Mouse (Mus musculus): ENCODE data around the gene Gm4792. TPM values are rescaled to one million over a fixed set of nuclear protein-coding genes. Genes with fewer than 3 reads are reported as not detected.

Gm4792 gene
- polyA plus RNA-seq, 1 experiment from 2014 or later = not detected

GRCm38 (mm10) chr10:94312007-94312715 is 13.7 kb upstream of the Gm4792 start:
- Histone ChIP-seq H3K4me3 (ENCODE audit: low read depth, low read length) (peak overlapping the region; percentile 37), H3K9me3 (ENCODE audit: control insufficient read depth, low read length) (no peaks in the 10 kb centered on the region), H3K4me2 (ENCODE audit: low read depth, severe bottlenecking) (peak overlapping the region; percentile 73), H3K27ac (replicated peaks; ENCODE audit: low read depth, low read length) (no peak overlapping the region), H3K4me1 (ENCODE audit: control insufficient read depth, insufficient read depth, low read length) (no peaks in the 10 kb centered on the region), H3K9ac (ENCODE audit: low read length) (peak overlapping the region; percentile 35; the same call in 1 of the 2 replicates), H3K27me3 (ENCODE audit: control insufficient read depth, insufficient read depth, low read length) (peaks cover 23% of the 10 kb centered on the region), H3K36me3 (ENCODE audit: control insufficient read depth, insufficient read depth, low read length) (no peaks in the 10 kb centered on the region)
- ATAC-seq (ENCODE audit: insufficient number of reproducible peaks, low FRiP score, low TSS enrichment, low read depth) = 0 out of 2 replicates have a peak, but pooled peaks have one; percentile 51
- DNase-seq (ENCODE audit: low spot score) = peak; percentile 43
- under 1% methylated on average over 45 of the region's 45 CpGs for WGBS

GRCm38 (mm10) chr10:94311511-94312006 is 13.1 kb upstream of the Gm4792 start, which contains the start of gene Tmcc3:
TSS of gene Tmcc3 (plus strand) at chr10:94311949.
- no peaks in the 10 kb centered on the region for H3K36me3 ChIP-seq (ENCODE audit: control insufficient read depth, insufficient read depth, low read length)
- H3K9me3 ChIP-seq (ENCODE audit: control insufficient read depth, low read length) = no peaks in the 10 kb centered on the region
- ATAC-seq (ENCODE audit: insufficient number of reproducible peaks, low FRiP score, low TSS enrichment, low read depth) = no peak
- peak within 1 kb of the TSS; percentile 37 for H3K4me3 ChIP-seq (ENCODE audit: low read depth, low read length)
- WGBS = 2% methylated on average over 19 of the region's 19 CpGs
- no peaks in the 10 kb centered on the region for H3K4me1 ChIP-seq (ENCODE audit: control insufficient read depth, insufficient read depth, low read length)
- peaks cover 23% of the 10 kb centered on the region for H3K27me3 ChIP-seq (ENCODE audit: control insufficient read depth, insufficient read depth, low read length)
- H3K4me2 ChIP-seq (ENCODE audit: low read depth, severe bottlenecking) = peak within 1 kb of the TSS; percentile 73
- peak; percentile 57 for DNase-seq (ENCODE audit: low spot score)
- peak within 1 kb of the TSS; percentile 35; the same call in 1 of the 2 replicates for H3K9ac ChIP-seq (ENCODE audit: low read length)
- H3K27ac ChIP-seq (replicated peaks; ENCODE audit: low read depth, low read length) = no peak within 1 kb of the TSS

- no peaks in the 10 kb centered on the region for H3K36me3 ChIP-seq (ENCODE audit: control insufficient read depth, insufficient read depth, low read length)
- no peak for DNase-seq (ENCODE audit: low spot score)
- no peak for ATAC-seq (ENCODE audit: insufficient number of reproducible peaks, low FRiP score, low TSS enrichment, low read depth)
- H3K4me1 ChIP-seq (ENCODE audit: control insufficient read depth, insufficient read depth, low read length) = no peaks in the 10 kb centered on the region
- H3K9ac ChIP-seq (ENCODE audit: low read length) = no peak overlapping the region
- H3K9me3 ChIP-seq (ENCODE audit: control insufficient read depth, low read length) = no peaks in the 10 kb centered on the region
- no peak overlapping the region for H3K27ac ChIP-seq (replicated peaks; ENCODE audit: low read depth, low read length)
- H3K4me2 ChIP-seq (ENCODE audit: low read depth, severe bottlenecking) = no peak overlapping the region
- H3K4me3 ChIP-seq (ENCODE audit: low read depth, low read length) = no peak overlapping the region
- H3K27me3 ChIP-seq (ENCODE audit: control insufficient read depth, insufficient read depth, low read length) = peaks cover 23% of the 10 kb centered on the region
- 59% methylated on average over 8 of the region's 9 CpGs for WGBS
Measured at GRCm38 (mm10) chr10:94310499-94311267, 12.2 kb upstream of the Gm4792 start.

- Histone ChIP-seq H3K4me1 (ENCODE audit: control insufficient read depth, insufficient read depth, low read length) (no peaks in the 10 kb centered on the region), H3K9me3 (ENCODE audit: control insufficient read depth, low read length) (no peaks in the 10 kb centered on the region), H3K27ac (replicated peaks; ENCODE audit: low read depth, low read length) (no peak overlapping the region), H3K9ac (ENCODE audit: low read length) (no peak overlapping the region), H3K27me3 (ENCODE audit: control insufficient read depth, insufficient read depth, low read length) (peaks cover 3% of the 10 kb centered on the region; the same call in 1 of the 2 replicates), H3K4me2 (ENCODE audit: low read depth, severe bottlenecking) (no peak overlapping the region), H3K36me3 (ENCODE audit: control insufficient read depth, insufficient read depth, low read length) (no peaks in the 10 kb centered on the region), H3K4me3 (ENCODE audit: low read depth, low read length) (no peak overlapping the region)
- WGBS = 65% methylated on average over 5 of the region's 5 CpGs
- no peak for ATAC-seq (ENCODE audit: insufficient number of reproducible peaks, low FRiP score, low TSS enrichment, low read depth)
- peak; percentile 78 for DNase-seq (ENCODE audit: low spot score)
Measured at GRCm38 (mm10) chr10:94305526-94305925, 7.0 kb upstream of the Gm4792 start.

- WGBS = 83% methylated on average over 9 of the region's 9 CpGs
- H3K4me3 ChIP-seq (ENCODE audit: low read depth, low read length) = no peak overlapping the region
- no peaks in the 10 kb centered on the region for H3K27me3 ChIP-seq (ENCODE audit: control insufficient read depth, insufficient read depth, low read length)
- DNase-seq (ENCODE audit: low spot score) = no peak
- no peak overlapping the region for H3K4me2 ChIP-seq (ENCODE audit: low read depth, severe bottlenecking)
- no peak for ATAC-seq (ENCODE audit: insufficient number of reproducible peaks, low FRiP score, low TSS enrichment, low read depth)
- H3K36me3 ChIP-seq (ENCODE audit: control insufficient read depth, insufficient read depth, low read length) = no peaks in the 10 kb centered on the region
- no peak overlapping the region for H3K27ac ChIP-seq (replicated peaks; ENCODE audit: low read depth, low read length)
- no peaks in the 10 kb centered on the region for H3K9me3 ChIP-seq (ENCODE audit: control insufficient read depth, low read length)
- no peak overlapping the region for H3K9ac ChIP-seq (ENCODE audit: low read length)
- no peaks in the 10 kb centered on the region for H3K4me1 ChIP-seq (ENCODE audit: control insufficient read depth, insufficient read depth, low read length)
Measured at GRCm38 (mm10) chr10:94304064-94304657, 5.7 kb upstream of the Gm4792 start.

GRCm38 (mm10) chr10:94299301-94299700 is 798 bp upstream of the Gm4792 start:
- no peak for ATAC-seq (ENCODE audit: insufficient number of reproducible peaks, low FRiP score, low TSS enrichment, low read depth)

GRCm38 (mm10) chr10:94295923-94296605 is 2.4 kb downstream of the Gm4792 start:
- no peak overlapping the region for H3K4me2 ChIP-seq (ENCODE audit: low read depth, severe bottlenecking)
- H3K9ac ChIP-seq (ENCODE audit: low read length) = no peak overlapping the region
- DNase-seq (ENCODE audit: low spot score) (no peak), ATAC-seq (ENCODE audit: insufficient number of reproducible peaks, low FRiP score, low TSS enrichment, low read depth) (no peak)
- H3K9me3 ChIP-seq (ENCODE audit: control insufficient read depth, low read length) = no peaks in the 10 kb centered on the region
- H3K4me1 ChIP-seq (ENCODE audit: control insufficient read depth, insufficient read depth, low read length) = peaks cover 3% of the 10 kb centered on the region; the same call in 1 of the 2 replicates
- no peak overlapping the region for H3K27ac ChIP-seq (replicated peaks; ENCODE audit: low read depth, low read length)
- H3K27me3 ChIP-seq (ENCODE audit: control insufficient read depth, insufficient read depth, low read length) = no peaks in the 10 kb centered on the region
- H3K36me3 ChIP-seq (ENCODE audit: control insufficient read depth, insufficient read depth, low read length) = no peaks in the 10 kb centered on the region
- 59% methylated on average over 5 of the region's 5 CpGs for whole genome bisulfite sequencing
- H3K4me3 ChIP-seq (ENCODE audit: low read depth, low read length) = no peak overlapping the region

More at GRCm38 (mm10) chr10:94299301-94299700, 798 bp upstream of the Gm4792 start:
- 92% methylated on average over 2 of the region's 2 CpGs for WGBS
- Histone ChIP-seq H3K4me2 (ENCODE audit: low read depth, severe bottlenecking) (no peak overlapping the region), H3K36me3 (ENCODE audit: control insufficient read depth, insufficient read depth, low read length) (no peaks in the 10 kb centered on the region), H3K9me3 (ENCODE audit: control insufficient read depth, low read length) (no peaks in the 10 kb centered on the region), H3K27me3 (ENCODE audit: control insufficient read depth, insufficient read depth, low read length) (no peaks in the 10 kb centered on the region), H3K27ac (replicated peaks; ENCODE audit: low read depth, low read length) (no peak overlapping the region), H3K4me1 (ENCODE audit: control insufficient read depth, insufficient read depth, low read length) (peaks cover 3% of the 10 kb centered on the region; the same call in 1 of the 2 replicates), H3K4me3 (ENCODE audit: low read depth, low read length) (no peak overlapping the region), H3K9ac (ENCODE audit: low read length) (no peak overlapping the region)
- DNase-seq (ENCODE audit: low spot score) = no peak
